ENCODE assay signal across 8 mouse cellular contexts in genomic region chr2:152395271-152395920, GRCm38 (mm10). TPM values are rescaled to one million over a fixed set of nuclear protein-coding genes. Genes with fewer than 3 reads are reported as not detected.
A peak's percentile ranks its signal among the peaks of the same experiment; 100 is the strongest.
DNase-seq lines count a peak whose midpoint lies in the region; ATAC-seq lines count a peak whose summit lies in the region.

No protein-coding gene starts in this region.

- H3K4me2 ChIP-seq in heart, embryonic 11.5 days = peak overlapping the region; percentile 90
- peak overlapping the region; percentile 87 for H3K4me2 ChIP-seq in hindbrain, embryonic 11.5 days (replicated peaks; ENCODE audit: low read depth, low read length)
- peak overlapping the region; percentile 63 for H3K4me2 ChIP-seq in midbrain, embryonic 12.5 days (replicated peaks)

- intact Hi-C loops in heart, postnatal 14 days (cut with DNase I) = no loop called here

- H3K9me3 ChIP-seq in heart, embryonic 11.5 days (replicated peaks; ENCODE audit: control insufficient read depth, low read length) = no peaks in the 10 kb centered on the region
- no peaks in the 10 kb centered on the region for H3K9me3 ChIP-seq in hindbrain, embryonic 11.5 days (ENCODE audit: control insufficient read depth, low read length)
- no peaks in the 10 kb centered on the region for H3K9me3 ChIP-seq in midbrain, embryonic 12.5 days

- no peaks in the 10 kb centered on the region for H3K27me3 ChIP-seq in heart, embryonic 11.5 days (ENCODE audit: control insufficient read depth, insufficient read depth, low read length)
- H3K27me3 ChIP-seq in hindbrain, embryonic 11.5 days (ENCODE audit: control insufficient read depth, insufficient read depth, low read length) = no peaks in the 10 kb centered on the region
- H3K27me3 ChIP-seq in midbrain, embryonic 12.5 days = no peaks in the 10 kb centered on the region

- ATAC-seq in heart, embryonic 11.5 days (replicated peaks; ENCODE audit: insufficient number of reproducible peaks, low FRiP score, low TSS enrichment) = no peak
- ATAC-seq in hindbrain, embryonic 11.5 days (ENCODE audit: low FRiP score) = no peak
- ATAC-seq in midbrain, embryonic 12.5 days (ENCODE audit: low FRiP score, low read depth) = no peak
- ATAC-seq in activated CD4-positive, CD25-positive, alpha-beta regulatory T cell, adult 4 months = no peak

- peak overlapping the region; percentile 99; the same call in 1 of the 2 replicates for H3K27ac ChIP-seq in heart, embryonic 11.5 days (ENCODE audit: low read depth, low read length)
- 0 out of 2 replicates have a peak overlapping the region, but pooled peaks have one; percentile 24 for H3K27ac ChIP-seq in hindbrain, embryonic 11.5 days (ENCODE audit: low read depth, low read length)
- H3K27ac ChIP-seq in midbrain, embryonic 12.5 days (replicated peaks) = peak overlapping the region; percentile 98

- no peak for DNase-seq in heart, postnatal 14 days
- DNase-seq in MN1 (ENCODE audit: low spot score) = peak; percentile 37
- DNase-seq in hindbrain, embryonic 11.5 days (ENCODE audit: low spot score) = no peak
- no peak for DNase-seq in adrenal gland, postnatal 36 days
- DNase-seq in c-Kit-positive CD71-positive TER-119-positive erythroid progenitor cells, embryonic 14.5 days (ENCODE audit: low spot score) = no peak

- H3K36me3 ChIP-seq in heart, embryonic 11.5 days (ENCODE audit: control insufficient read depth, insufficient read depth, low read length) = no peaks in the 10 kb centered on the region
- H3K36me3 ChIP-seq in hindbrain, embryonic 11.5 days (ENCODE audit: control insufficient read depth, insufficient read depth, low read length) = no peaks in the 10 kb centered on the region
- no peaks in the 10 kb centered on the region for H3K36me3 ChIP-seq in midbrain, embryonic 12.5 days

- peak overlapping the region; percentile 62 for H3K9ac ChIP-seq in heart, embryonic 11.5 days (ENCODE audit: low read depth, low read length)
- peak overlapping the region; percentile 96 for H3K9ac ChIP-seq in hindbrain, embryonic 11.5 days (ENCODE audit: low read depth, low read length)
- H3K9ac ChIP-seq in midbrain, embryonic 12.5 days (replicated peaks) = peak overlapping the region; percentile 52

- peaks cover 31% of the 10 kb centered on the region for H3K4me1 ChIP-seq in heart, embryonic 11.5 days (ENCODE audit: control insufficient read depth, insufficient read depth, low read length)
- peaks cover 9% of the 10 kb centered on the region; the same call in 1 of the 2 replicates for H3K4me1 ChIP-seq in hindbrain, embryonic 11.5 days (replicated peaks; ENCODE audit: control insufficient read depth, insufficient read depth, low read length)
- H3K4me1 ChIP-seq in midbrain, embryonic 12.5 days = peaks cover 36% of the 10 kb centered on the region

- WGBS in heart, embryonic 11.5 days (ENCODE audit: insufficient replicate concordance) = 10% methylated on average over 13 of the region's 13 CpGs
- 30% methylated on average over 13 of the region's 13 CpGs for WGBS in hindbrain, embryonic 11.5 days
- 12% methylated on average over 11 of the region's 13 CpGs for WGBS in midbrain, embryonic 12.5 days

- H3K4me3 ChIP-seq in heart, embryonic 11.5 days (ENCODE audit: low read depth, low read length) = peak overlapping the region; percentile 73
- H3K4me3 ChIP-seq in hindbrain, embryonic 11.5 days (ENCODE audit: low read depth, low read length) = peak overlapping the region; percentile 79
- H3K4me3 ChIP-seq in midbrain, embryonic 12.5 days = peak overlapping the region; percentile 92

RNA-seq across cellular contexts. Expression of gene Sox12, which starts 2.5 kb away (rescaled TPM):
- polyA plus RNA-seq in heart, embryonic 11.5 days (2014; fragmentation: Nextera tagmentation; extraction: Ambion mirVana) = 12.9 and 13.9 TPM in 2 replicates
- 10 to 100 TPM; 14.4 to 15.5 TPM for total RNA-seq in heart, postnatal 14 days (2021)
- 18.6 and 20.7 TPM in 2 replicates for polyA plus RNA-seq in hindbrain, embryonic 11.5 days (2014; fragmentation: Nextera tagmentation; extraction: Ambion mirVana)
- polyA plus RNA-seq in midbrain, embryonic 12.5 days (2016; fragmentation: Nextera tagmentation; extraction: Ambion mirVana) = 15.6 and 18.7 TPM in 2 replicates
- 10 to 100 TPM in 1 of 2 experiments, 1 to 10 TPM in 1; 8.3 to 12.9 TPM for total RNA-seq in adrenal gland, postnatal 36 days (2021)
- under 1 TPM; 0.30 to 0.33 TPM for polyA plus RNA-seq in activated CD4-positive, CD25-positive, alpha-beta regulatory T cell, adult 4 months (2017; shearing (Covaris generic))

RNA-seq across cellular contexts. Expression of gene Nrsn2, which starts 19.0 kb away (rescaled TPM):
- 3.8 and 5.5 TPM in 2 replicates for polyA plus RNA-seq in heart, embryonic 11.5 days (2014; fragmentation: Nextera tagmentation; extraction: Ambion mirVana)
- total RNA-seq in heart, postnatal 14 days (2021) = not detected
- polyA plus RNA-seq in hindbrain, embryonic 11.5 days (2014; fragmentation: Nextera tagmentation; extraction: Ambion mirVana) = 8.2 and 8.5 TPM in 2 replicates
- polyA plus RNA-seq in midbrain, embryonic 12.5 days (2016; fragmentation: Nextera tagmentation; extraction: Ambion mirVana) = 12.5 and 16.1 TPM in 2 replicates
- 1 to 10 TPM; 2.3 to 2.5 TPM for total RNA-seq in adrenal gland, postnatal 36 days (2021)
- polyA plus RNA-seq in activated CD4-positive, CD25-positive, alpha-beta regulatory T cell, adult 4 months (2017; shearing (Covaris generic)) = not detected

RNA-seq across cellular contexts. Expression of gene Zcchc3, which starts 19.4 kb away (rescaled TPM):
- 50.9 and 55.4 TPM in 2 replicates for polyA plus RNA-seq in heart, embryonic 11.5 days (2014; fragmentation: Nextera tagmentation; extraction: Ambion mirVana)
- 10 to 100 TPM; 12.0 TPM for total RNA-seq in heart, postnatal 14 days (2021)
- polyA plus RNA-seq in hindbrain, embryonic 11.5 days (2014; fragmentation: Nextera tagmentation; extraction: Ambion mirVana) = 42.9 and 45.9 TPM in 2 replicates
- 51.3 and 53.3 TPM in 2 replicates for polyA plus RNA-seq in midbrain, embryonic 12.5 days (2016; fragmentation: Nextera tagmentation; extraction: Ambion mirVana)
- total RNA-seq in adrenal gland, postnatal 36 days (2021) = 1 to 10 TPM; 6.8 to 8.7 TPM
- under 1 TPM; 0.70 to 0.74 TPM for polyA plus RNA-seq in activated CD4-positive, CD25-positive, alpha-beta regulatory T cell, adult 4 months (2017; shearing (Covaris generic))

RNA-seq across cellular contexts. Expression of gene 6820408C15Rik, which starts 20.0 kb away (rescaled TPM):
- 1.4 and 1.5 TPM in 2 replicates for polyA plus RNA-seq in heart, embryonic 11.5 days (2014; fragmentation: Nextera tagmentation; extraction: Ambion mirVana)
- 1 to 10 TPM; 2.6 to 2.7 TPM for total RNA-seq in heart, postnatal 14 days (2021)
- 2.9 and 3.8 TPM in 2 replicates for polyA plus RNA-seq in hindbrain, embryonic 11.5 days (2014; fragmentation: Nextera tagmentation; extraction: Ambion mirVana)
- polyA plus RNA-seq in midbrain, embryonic 12.5 days (2016; fragmentation: Nextera tagmentation; extraction: Ambion mirVana) = 0.54 and 1.1 TPM in 2 replicates
- under 1 TPM; 0.17 to 0.26 TPM for total RNA-seq in adrenal gland, postnatal 36 days (2021)
- not detected for polyA plus RNA-seq in activated CD4-positive, CD25-positive, alpha-beta regulatory T cell, adult 4 months (2017; shearing (Covaris generic))

RNA-seq across cellular contexts. Expression of gene Trib3, which starts 51.6 kb away (rescaled TPM):
- polyA plus RNA-seq in heart, embryonic 11.5 days (2014; fragmentation: Nextera tagmentation; extraction: Ambion mirVana) = 3.4 and 3.6 TPM in 2 replicates
- 1 to 10 TPM; 3.2 to 3.4 TPM for total RNA-seq in heart, postnatal 14 days (2021)
- polyA plus RNA-seq in hindbrain, embryonic 11.5 days (2014; fragmentation: Nextera tagmentation; extraction: Ambion mirVana) = 0.86 and 1.7 TPM in 2 replicates
- polyA plus RNA-seq in midbrain, embryonic 12.5 days (2016; fragmentation: Nextera tagmentation; extraction: Ambion mirVana) = 2.1 and 2.5 TPM in 2 replicates
- total RNA-seq in adrenal gland, postnatal 36 days (2021) = 10 to 100 TPM in 1 of 2 experiments, 1 to 10 TPM in 1; 4.6 to 19.9 TPM
- polyA plus RNA-seq in activated CD4-positive, CD25-positive, alpha-beta regulatory T cell, adult 4 months (2017; shearing (Covaris generic)) = 1 to 10 TPM; 3.4 to 5.1 TPM

Comparison
In these comparisons a context has a peak if more than half of its experiments do, and no peak if none do; other contexts are left out.
1. H3K27ac ChIP-seq: peak in every context shown above with its lines; median percentile 99 in heart, embryonic 11.5 days; 98 in midbrain, embryonic 12.5 days; 24 in hindbrain, embryonic 11.5 days.
2. RNA of gene Sox12, which starts 2.5 kb away (polyA plus RNA-seq): 18.6 to 20.7 TPM in hindbrain, embryonic 11.5 days, 15.6 to 18.7 TPM in midbrain, embryonic 12.5 days and 12.9 to 13.9 TPM in heart, embryonic 11.5 days; 0.30 to 0.33 TPM in activated CD4-positive, CD25-positive, alpha-beta regulatory T cell, adult 4 months; every median in the first group is over 10 times any median in the second.
3. RNA of gene Zcchc3, which starts 19.4 kb away (polyA plus RNA-seq): 51.3 to 53.3 TPM in midbrain, embryonic 12.5 days, 50.9 to 55.4 TPM in heart, embryonic 11.5 days and 42.9 to 45.9 TPM in hindbrain, embryonic 11.5 days; 0.70 to 0.74 TPM in activated CD4-positive, CD25-positive, alpha-beta regulatory T cell, adult 4 months; every median in the first group is over 10 times any median in the second.
4. Peak in every context shown above with its lines, with median percentiles within 50 percentile points of each other: H3K4me2 ChIP-seq, H3K4me3 ChIP-seq and H3K9ac ChIP-seq.